Mouse (Mus musculus): ENCODE results near the gene Ppp1r12b. TPM values are rescaled to one million over a fixed set of nuclear protein-coding genes. Genes with fewer than 3 reads are reported as not detected.

Ppp1r12b gene
- polyA plus RNA-seq, 1 experiment, result 22.2 TPM

GRCm38 (mm10) chr1:134721486-134721885 lies 234.3 kb downstream of the Ppp1r12b start:
- Histone ChIP-seq H3K27me3 (ENCODE audit: control insufficient read depth, insufficient read depth, low read length) (no peaks in the 10 kb centered on the region), H3K27ac (ENCODE audit: insufficient read depth, low read length) (peak overlapping the region; percentile 81), H3K4me3 (replicated peaks; ENCODE audit: insufficient read depth, low read depth, low read length) (no peak overlapping the region), H3K4me1 (ENCODE audit: control insufficient read depth, insufficient read depth, low read length) (peaks cover 83% of the 10 kb centered on the region)
- TF ChIP-seq CTCF (IDR thresholded peaks at IDR 0.05; ENCODE audit: borderline replicate concordance, insufficient read depth, low read depth, low read length) (no peak), POLR2A (IDR thresholded peaks at IDR 0.05; ENCODE audit: borderline replicate concordance, insufficient read depth, low read length) (no peak)
- 45% methylated on average over 5 of the region's 5 CpGs for WGBS
- DNase-seq, result peak in 1 of 2 experiments; percentile 43

GRCm38 (mm10) chr1:134719718-134720304 lies 235.9 kb downstream of the Ppp1r12b start:
- H3K4me1 ChIP-seq (ENCODE audit: control insufficient read depth, insufficient read depth, low read length), result peaks cover 83% of the 10 kb centered on the region
- no peak overlapping the region for H3K4me3 ChIP-seq (replicated peaks; ENCODE audit: insufficient read depth, low read depth, low read length)
- peak; percentile 46 to 49 for DNase-seq
- no peaks in the 10 kb centered on the region for H3K27me3 ChIP-seq (ENCODE audit: control insufficient read depth, insufficient read depth, low read length)
- WGBS, result 23% methylated on average over 12 of the region's 12 CpGs
- H3K27ac ChIP-seq (ENCODE audit: insufficient read depth, low read length), result peak overlapping the region; percentile 79
- TF ChIP-seq POLR2A (IDR thresholded peaks at IDR 0.05; ENCODE audit: borderline replicate concordance, insufficient read depth, low read length), result no peak
- no peak for TF ChIP-seq CTCF (IDR thresholded peaks at IDR 0.05; ENCODE audit: borderline replicate concordance, insufficient read depth, low read depth, low read length)

GRCm38 (mm10) chr1:134715092-134715491 lies 240.7 kb downstream of the Ppp1r12b start:
- Histone ChIP-seq H3K27me3 (ENCODE audit: control insufficient read depth, insufficient read depth, low read length) (no peaks in the 10 kb centered on the region), H3K27ac (ENCODE audit: insufficient read depth, low read length) (peak overlapping the region; percentile 45), H3K4me1 (ENCODE audit: control insufficient read depth, insufficient read depth, low read length) (peaks cover 78% of the 10 kb centered on the region), H3K4me3 (replicated peaks; ENCODE audit: insufficient read depth, low read depth, low read length) (no peak overlapping the region)
- peak; percentile 87 to 91 for DNase-seq
- TF ChIP-seq CTCF (IDR thresholded peaks at IDR 0.05; ENCODE audit: borderline replicate concordance, insufficient read depth, low read depth, low read length), result no peak
- no peak for TF ChIP-seq POLR2A (IDR thresholded peaks at IDR 0.05; ENCODE audit: borderline replicate concordance, insufficient read depth, low read length)
- 7% methylated on average over 5 of the region's 5 CpGs for WGBS

- H3K4me1 ChIP-seq (ENCODE audit: control insufficient read depth, insufficient read depth, low read length), result peaks cover 69% of the 10 kb centered on the region
- 25% methylated on average over 8 of the region's 8 CpGs for WGBS
- no peak overlapping the region for H3K4me3 ChIP-seq (replicated peaks; ENCODE audit: insufficient read depth, low read depth, low read length)
- TF ChIP-seq POLR2A (IDR thresholded peaks at IDR 0.05; ENCODE audit: borderline replicate concordance, insufficient read depth, low read length) (no peak), CTCF (IDR thresholded peaks at IDR 0.05; ENCODE audit: borderline replicate concordance, insufficient read depth, low read depth, low read length) (no peak)
- peak overlapping the region; percentile 83 for H3K27ac ChIP-seq (ENCODE audit: insufficient read depth, low read length)
- DNase-seq, result peak in 1 of 2 experiments; percentile 66
- H3K27me3 ChIP-seq (ENCODE audit: control insufficient read depth, insufficient read depth, low read length), result no peaks in the 10 kb centered on the region
Measured at GRCm38 (mm10) chr1:134714166-134714565, 241.6 kb downstream of the Ppp1r12b start.

- Histone ChIP-seq H3K27ac (ENCODE audit: insufficient read depth, low read length) (peak overlapping the region; percentile 83), H3K4me1 (ENCODE audit: control insufficient read depth, insufficient read depth, low read length) (peaks cover 64% of the 10 kb centered on the region), H3K27me3 (ENCODE audit: control insufficient read depth, insufficient read depth, low read length) (no peaks in the 10 kb centered on the region), H3K4me3 (replicated peaks; ENCODE audit: insufficient read depth, low read depth, low read length) (peak overlapping the region; percentile 24)
- TF ChIP-seq CTCF (IDR thresholded peaks at IDR 0.05; ENCODE audit: borderline replicate concordance, insufficient read depth, low read depth, low read length) (no peak), POLR2A (IDR thresholded peaks at IDR 0.05; ENCODE audit: borderline replicate concordance, insufficient read depth, low read length) (no peak)
- 23% methylated on average over 11 of the region's 11 CpGs for WGBS
- peak in 1 of 2 experiments; percentile 58 for DNase-seq
Measured at GRCm38 (mm10) chr1:134713421-134713969, 242.2 kb downstream of the Ppp1r12b start.

- WGBS, result 52% methylated on average over 9 of the region's 9 CpGs
- Histone ChIP-seq H3K4me3 (replicated peaks; ENCODE audit: insufficient read depth, low read depth, low read length) (no peak overlapping the region), H3K27ac (ENCODE audit: insufficient read depth, low read length) (0 out of 2 replicates have a peak overlapping the region, but pooled peaks have one; percentile 18), H3K27me3 (ENCODE audit: control insufficient read depth, insufficient read depth, low read length) (no peaks in the 10 kb centered on the region), H3K4me1 (ENCODE audit: control insufficient read depth, insufficient read depth, low read length) (peaks cover 63% of the 10 kb centered on the region)
- DNase-seq, result peak in 1 of 2 experiments; percentile 37
- TF ChIP-seq CTCF (IDR thresholded peaks at IDR 0.05; ENCODE audit: borderline replicate concordance, insufficient read depth, low read depth, low read length), result no peak
- no peak for TF ChIP-seq POLR2A (IDR thresholded peaks at IDR 0.05; ENCODE audit: borderline replicate concordance, insufficient read depth, low read length)
Measured at GRCm38 (mm10) chr1:134712781-134713299, 242.9 kb downstream of the Ppp1r12b start.

GRCm38 (mm10) chr1:134711653-134712052 lies 244.1 kb downstream of the Ppp1r12b start:
- Histone ChIP-seq H3K4me3 (replicated peaks; ENCODE audit: insufficient read depth, low read depth, low read length) (peak overlapping the region; percentile 18), H3K27me3 (ENCODE audit: control insufficient read depth, insufficient read depth, low read length) (no peaks in the 10 kb centered on the region), H3K27ac (ENCODE audit: insufficient read depth, low read length) (peak overlapping the region; percentile 43; the same call in 1 of the 2 replicates), H3K4me1 (ENCODE audit: control insufficient read depth, insufficient read depth, low read length) (peaks cover 66% of the 10 kb centered on the region)
- no peak for TF ChIP-seq POLR2A (IDR thresholded peaks at IDR 0.05; ENCODE audit: borderline replicate concordance, insufficient read depth, low read length)
- no peak for TF ChIP-seq CTCF (IDR thresholded peaks at IDR 0.05; ENCODE audit: borderline replicate concordance, insufficient read depth, low read depth, low read length)
- WGBS, result 22% methylated on average over 5 of the region's 5 CpGs
- peak in 1 of 2 experiments; percentile 40 for DNase-seq

GRCm38 (mm10) chr1:134711061-134711460 lies 244.7 kb downstream of the Ppp1r12b start:
- peak overlapping the region; percentile 98 for H3K27ac ChIP-seq (ENCODE audit: insufficient read depth, low read length)
- no peak for TF ChIP-seq POLR2A (IDR thresholded peaks at IDR 0.05; ENCODE audit: borderline replicate concordance, insufficient read depth, low read length)
- no peak for TF ChIP-seq CTCF (IDR thresholded peaks at IDR 0.05; ENCODE audit: borderline replicate concordance, insufficient read depth, low read depth, low read length)
- 36% methylated on average over 7 of the region's 7 CpGs for WGBS
- H3K4me3 ChIP-seq (replicated peaks; ENCODE audit: insufficient read depth, low read depth, low read length), result peak overlapping the region; percentile 95
- peaks cover 68% of the 10 kb centered on the region for H3K4me1 ChIP-seq (ENCODE audit: control insufficient read depth, insufficient read depth, low read length)
- H3K27me3 ChIP-seq (ENCODE audit: control insufficient read depth, insufficient read depth, low read length), result no peaks in the 10 kb centered on the region
- DNase-seq, result peak; percentile 51 to 56
